Mouse (Mus musculus) right cerebral cortex, adult 2 months (tissue): ENCODE data around the gene Frmd4a.

Experiments
- DNase-seq, 2 experiments: peaks; one replicate each; pipeline ENCODE4 v3.0.0; 2021 to 2022; ENCODE audit warnings: low spot score in 2 of 2

Frmd4a gene

GRCm38 (mm10) chr2:4017528-4018288 lies at the start of gene Frmd4a:
Gene Frmd4a, plus strand, starts transcription at chr2:4017717.
- DNase-seq = peak; percentile 52 to 62

GRCm38 (mm10) chr2:3988876-3989275 lies 28.6 kb upstream of the Frmd4a start:
- peak; percentile 9 to 10 for DNase-seq

- no peak for DNase-seq
These were observed 27.1 kb upstream of the Frmd4a start for GRCm38 (mm10) chr2:3990431-3990830.

- peak in 1 of 2 experiments; percentile 59 for DNase-seq
These were observed 937 bp downstream of the Frmd4a start for GRCm38 (mm10) chr2:4018431-4018876.

- no peak for DNase-seq
These were observed 1.4 kb downstream of the Frmd4a start for GRCm38 (mm10) chr2:4018909-4019308.

- no peak for DNase-seq
These were observed 7.4 kb downstream of the Frmd4a start for GRCm38 (mm10) chr2:4024927-4025326.

- DNase-seq = no peak
These were observed 11.7 kb downstream of the Frmd4a start for GRCm38 (mm10) chr2:4029031-4029747.

- peak in 1 of 2 experiments; percentile 23 for DNase-seq
These were observed 18.7 kb downstream of the Frmd4a start for GRCm38 (mm10) chr2:4036153-4036589.

- peak; percentile 18 to 22 for DNase-seq
These were observed 19.2 kb downstream of the Frmd4a start for GRCm38 (mm10) chr2:4036651-4037117.

GRCm38 (mm10) chr2:4042009-4042408 lies 24.5 kb downstream of the Frmd4a start:
- no peak for DNase-seq

- DNase-seq = peak in 1 of 2 experiments; percentile 32
These were observed 38.0 kb downstream of the Frmd4a start for GRCm38 (mm10) chr2:4055481-4055880.

GRCm38 (mm10) chr2:4060675-4061074 lies 43.2 kb downstream of the Frmd4a start:
- peak; percentile 23 to 25 for DNase-seq

GRCm38 (mm10) chr2:4071831-4072230 lies 54.3 kb downstream of the Frmd4a start:
- no peak for DNase-seq

GRCm38 (mm10) chr2:4083877-4084276 lies 66.4 kb downstream of the Frmd4a start:
- no peak for DNase-seq

- DNase-seq = no peak
These were observed 80.1 kb downstream of the Frmd4a start for GRCm38 (mm10) chr2:4097601-4098000.

- DNase-seq = peak; percentile 51 to 59
These were observed 81.6 kb downstream of the Frmd4a start for GRCm38 (mm10) chr2:4098948-4099776.

- no peak for DNase-seq
These were observed 82.2 kb downstream of the Frmd4a start for GRCm38 (mm10) chr2:4099777-4100104.

GRCm38 (mm10) chr2:4101370-4101769 lies 83.9 kb downstream of the Frmd4a start:
- peak; percentile 60 to 61 for DNase-seq

- no peak for DNase-seq
These were observed 95.9 kb downstream of the Frmd4a start for GRCm38 (mm10) chr2:4113303-4113920.

- DNase-seq = no peak
These were observed 102.4 kb downstream of the Frmd4a start for GRCm38 (mm10) chr2:4119678-4120458.

GRCm38 (mm10) chr2:4131216-4131615 lies 113.7 kb downstream of the Frmd4a start:
- DNase-seq = no peak
